Mouse (Mus musculus) monocyte, adult 2 months (primary cell): ENCODE data around the gene Smco4.

Experiments
- DNase-seq, 2 experiments: peaks; one replicate each; pipeline ENCODE4 v3.0.0; 2022; ENCODE audit warnings: low spot score in 2 of 2, low read depth in 1 of 2

Gene Smco4

DNA sequence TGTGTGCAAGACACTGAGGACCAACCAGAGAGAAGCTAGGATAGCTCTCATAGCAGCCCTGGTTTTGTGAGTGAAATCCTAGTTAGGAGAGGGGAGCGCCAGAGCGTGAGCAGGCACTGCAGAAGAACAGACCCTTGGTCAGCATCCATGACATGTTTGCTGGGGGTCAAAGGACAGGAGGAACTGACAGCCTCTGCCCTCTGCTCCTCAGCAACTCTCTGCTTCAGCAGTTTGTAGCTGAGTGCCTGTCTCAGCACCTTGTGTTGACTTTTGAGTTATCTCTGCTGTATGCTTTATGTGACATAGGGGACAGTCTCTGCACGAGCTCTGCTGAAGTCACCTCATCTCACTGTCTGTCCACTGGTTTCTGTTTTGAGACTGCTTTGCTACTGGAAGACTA is 13.6 kb downstream of the Smco4 start:
- no peak for DNase-seq

DNA sequence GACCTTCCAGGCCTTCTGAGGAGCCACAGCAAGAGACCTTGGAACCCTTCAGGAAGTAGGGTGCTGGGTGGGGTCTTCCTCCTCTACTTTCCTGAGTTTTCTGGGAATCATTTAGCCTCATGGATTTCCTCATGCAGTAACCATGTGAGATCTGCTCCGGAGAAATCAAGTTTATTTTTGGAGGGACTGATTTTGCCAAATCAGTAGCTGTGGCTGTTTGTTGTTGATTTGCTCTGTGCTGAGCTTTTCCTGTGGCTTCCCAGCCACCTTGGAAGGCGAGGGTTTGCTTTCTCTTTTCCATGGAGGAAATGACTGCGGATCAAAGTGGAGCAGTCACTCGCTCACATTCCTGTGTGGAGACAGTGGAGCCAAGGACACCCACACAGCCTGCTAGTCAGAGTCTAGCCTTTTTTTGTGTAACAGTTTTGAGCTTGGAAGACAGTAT is 14.2 kb downstream of the Smco4 start:
- DNase-seq = no peak

DNA sequence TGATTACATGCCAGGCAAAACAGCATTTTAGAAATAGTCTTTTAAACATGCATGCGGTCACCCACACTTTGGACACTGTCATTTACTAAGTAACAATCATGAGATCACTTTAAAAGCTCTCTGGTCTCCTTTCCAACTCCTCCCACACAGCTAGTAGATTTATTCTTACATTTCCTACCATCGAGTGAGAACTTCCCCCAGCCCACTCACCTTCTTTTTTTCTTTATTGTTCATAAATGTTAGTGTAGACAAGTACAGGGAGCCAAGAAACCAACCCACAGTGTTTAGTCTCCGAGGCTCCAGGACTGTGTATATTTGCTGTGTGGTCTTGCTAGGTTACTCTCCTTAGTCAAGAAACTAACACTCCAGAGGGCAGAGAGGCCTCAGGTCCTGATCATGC is 16.1 kb downstream of the Smco4 start:
- DNase-seq = no peak

DNA sequence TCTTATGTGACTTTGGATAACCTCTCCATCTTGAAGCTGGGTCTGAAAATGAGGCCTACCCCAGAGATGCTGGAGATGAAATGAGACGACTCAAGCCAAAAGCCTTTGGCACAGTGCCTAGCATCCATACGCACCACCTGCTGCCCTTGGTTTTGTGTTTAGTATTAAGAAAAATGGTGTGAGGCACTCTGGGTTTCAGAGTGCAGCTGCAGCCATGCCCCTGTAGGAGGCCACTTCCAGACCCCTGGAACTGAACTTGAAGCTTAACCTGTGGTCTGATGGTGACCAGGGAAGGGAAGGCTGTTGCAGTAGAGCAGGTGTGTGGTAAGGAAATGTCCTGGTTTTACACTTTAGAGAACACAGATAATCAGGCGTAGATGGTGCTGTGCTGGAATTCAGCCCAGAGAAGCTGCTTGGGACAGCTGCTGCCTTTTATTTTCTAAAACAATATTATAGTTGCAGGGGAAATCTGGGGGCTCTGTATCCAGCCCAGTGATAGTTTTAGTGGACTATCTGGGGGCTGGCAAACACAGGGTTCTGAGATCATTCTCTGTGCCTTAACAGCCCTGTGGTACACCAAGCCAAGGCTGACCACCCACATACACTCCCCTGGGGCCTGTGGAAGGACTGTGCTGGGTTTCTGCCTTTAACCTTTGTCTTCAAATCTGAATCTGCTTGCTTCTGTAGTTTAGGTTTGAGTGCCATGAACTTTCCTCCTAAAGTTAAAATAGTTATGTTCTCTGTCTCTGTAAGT is 17.5 kb downstream of the Smco4 start:
- no peak for DNase-seq

DNA sequence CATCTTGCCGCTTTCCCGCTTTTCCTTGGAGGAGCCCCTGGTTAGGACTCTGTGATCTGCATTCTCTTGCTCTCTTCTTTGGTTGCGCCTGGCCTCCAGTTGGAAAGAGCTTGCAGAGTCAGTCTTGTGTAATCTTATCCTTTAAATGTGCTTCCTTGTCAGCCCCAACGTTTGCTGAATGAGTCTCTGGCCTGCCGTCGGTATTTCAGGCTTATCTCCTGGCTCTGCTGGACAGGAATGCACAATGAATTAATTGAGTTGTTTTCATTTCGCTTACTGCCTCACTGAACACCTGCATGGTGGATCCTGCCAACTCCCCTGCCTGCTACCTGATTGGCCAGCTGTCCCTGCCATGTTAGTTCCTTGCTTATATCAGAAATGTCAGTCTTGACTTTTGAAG is 19.7 kb downstream of the Smco4 start:
- DNase-seq = no peak

DNA sequence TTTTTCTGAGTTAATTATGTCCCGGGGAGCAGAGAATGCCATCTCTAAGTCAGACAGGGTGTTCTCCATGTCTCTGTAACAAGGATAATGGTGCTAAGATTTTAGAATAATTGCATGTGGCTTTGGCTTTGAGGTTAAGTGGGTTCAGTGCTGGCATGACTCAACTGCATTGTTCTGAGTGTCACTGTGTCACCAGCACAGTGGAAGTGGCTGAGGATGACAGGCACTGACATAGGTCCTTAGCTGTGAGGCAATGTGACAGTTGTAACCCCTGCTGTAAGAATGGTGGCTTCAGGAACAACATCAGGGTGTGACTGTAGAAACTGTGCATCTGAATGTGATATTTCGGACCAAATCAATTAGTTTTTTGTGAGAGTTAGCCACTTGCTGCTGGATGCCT is 22.8 kb downstream of the Smco4 start:
- DNase-seq = no peak

DNA sequence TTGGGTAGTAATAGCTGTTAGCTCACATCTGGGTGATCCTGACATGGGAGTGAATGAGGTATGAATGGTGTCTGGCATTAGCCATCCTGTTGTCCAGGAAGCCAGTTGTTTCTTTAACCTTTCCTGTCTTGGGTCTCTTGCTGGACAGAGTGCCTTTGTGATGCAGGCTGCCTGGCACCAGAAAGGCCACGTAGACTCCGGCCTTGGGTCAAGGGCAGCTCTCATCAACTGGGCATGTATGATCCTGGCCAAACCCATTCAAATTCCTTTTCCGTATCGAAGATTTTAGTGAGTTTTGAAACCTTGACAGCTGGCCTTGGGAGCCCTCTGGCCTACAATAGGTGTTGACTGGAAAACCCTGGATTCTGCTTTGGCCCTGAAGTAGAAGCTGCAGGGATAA is 24.7 kb downstream of the Smco4 start:
- DNase-seq = no peak

DNA sequence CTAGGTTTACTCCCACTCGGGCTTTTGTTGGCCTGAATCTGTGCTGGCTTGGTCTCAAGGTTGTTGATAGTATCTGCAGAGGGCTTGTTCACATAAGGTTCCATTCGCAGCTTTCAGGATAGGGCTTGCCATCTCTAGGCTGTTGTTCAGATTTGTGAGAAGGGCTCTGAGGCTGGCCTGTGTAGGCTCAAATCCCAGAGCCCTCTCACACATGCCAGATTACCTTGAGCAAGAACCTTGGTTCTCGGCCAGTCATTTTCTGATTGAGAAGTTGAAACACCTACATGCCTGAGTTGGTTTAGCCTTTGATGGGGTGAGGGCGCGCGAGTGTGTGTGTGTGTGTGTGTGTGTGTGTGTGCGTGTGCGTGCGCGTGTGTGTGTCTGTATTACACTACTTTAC is 29.1 kb downstream of the Smco4 start:
- no peak for DNase-seq

DNA sequence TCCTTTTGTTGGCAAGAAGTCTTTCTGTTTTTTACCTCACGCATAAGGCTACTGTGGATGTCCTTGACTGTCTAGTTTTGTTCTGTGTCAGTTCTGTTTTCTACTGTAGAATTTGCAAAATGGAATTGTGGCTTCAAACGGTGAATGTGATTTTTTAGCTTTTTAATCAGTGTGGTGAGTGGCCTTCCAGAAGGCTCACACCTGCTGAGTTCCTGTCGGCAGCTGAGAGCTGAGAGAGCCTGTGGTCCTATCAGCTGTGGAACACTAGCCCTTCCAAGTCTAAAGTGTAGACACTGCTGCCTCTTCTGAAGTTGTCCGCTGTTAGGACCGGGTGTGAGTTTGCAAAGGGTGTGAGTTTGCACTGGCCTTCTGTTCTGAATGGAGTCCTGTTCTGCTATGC is 29.7 kb downstream of the Smco4 start:
- no peak for DNase-seq

DNA sequence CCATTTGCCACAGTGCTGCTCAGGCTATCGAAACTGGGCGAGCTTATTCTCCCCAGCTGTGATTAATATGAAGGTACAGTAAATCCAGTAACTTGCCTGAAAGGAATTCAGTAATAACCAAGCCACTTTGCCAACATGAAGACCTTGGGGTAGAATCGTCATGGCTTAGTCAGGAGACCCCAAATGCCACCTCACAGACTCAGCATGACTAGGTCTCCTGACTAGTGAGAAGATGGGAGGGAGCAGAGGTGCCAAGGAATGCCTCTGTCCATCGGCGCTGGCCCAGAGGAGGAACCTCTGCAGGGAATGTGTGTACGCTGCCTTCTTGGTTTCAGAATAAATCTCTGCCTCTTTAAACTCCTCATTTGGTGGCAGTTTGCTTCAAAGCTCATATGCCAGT is 30.4 kb downstream of the Smco4 start:
- DNase-seq = no peak

DNA sequence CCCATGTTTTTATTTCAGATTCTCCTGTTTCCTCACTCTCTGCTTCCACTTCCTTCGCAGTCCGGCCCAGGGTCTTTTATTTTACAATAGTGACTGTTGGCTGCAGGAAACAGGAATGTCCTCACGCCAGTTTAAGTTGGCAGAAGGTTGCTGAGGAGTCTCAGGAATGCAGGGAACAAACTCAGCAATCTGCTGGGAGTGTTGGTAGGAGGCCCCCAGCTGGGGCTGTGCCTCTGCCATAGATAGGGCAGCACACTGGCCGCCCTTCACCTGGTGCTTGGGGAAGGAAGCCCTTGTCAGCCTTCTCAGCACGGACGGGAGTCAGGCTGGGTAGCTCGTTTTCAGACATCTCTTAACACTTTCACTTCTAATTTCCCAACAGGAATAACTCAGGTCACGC is 32.0 kb downstream of the Smco4 start:
- no peak for DNase-seq

DNA sequence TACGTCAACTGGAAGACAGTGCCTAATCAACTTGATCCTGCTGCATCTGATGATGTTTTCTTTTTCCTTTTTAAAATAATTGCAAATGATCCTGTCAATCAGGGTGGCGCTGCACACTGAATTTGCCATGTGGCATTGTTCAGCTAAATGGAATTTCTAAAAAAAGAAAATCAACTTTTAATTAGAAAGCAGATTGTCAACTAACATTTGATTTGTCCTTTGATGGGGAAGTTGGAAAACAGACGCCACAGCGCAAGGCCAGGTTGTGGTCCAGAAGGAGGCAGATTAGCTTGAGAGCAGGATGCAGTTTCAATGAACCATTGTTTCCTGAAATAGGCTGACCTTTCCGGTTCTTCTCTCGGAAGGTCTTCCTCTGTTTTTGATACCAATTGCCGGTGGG is 33.3 kb downstream of the Smco4 start:
- no peak for DNase-seq

DNA sequence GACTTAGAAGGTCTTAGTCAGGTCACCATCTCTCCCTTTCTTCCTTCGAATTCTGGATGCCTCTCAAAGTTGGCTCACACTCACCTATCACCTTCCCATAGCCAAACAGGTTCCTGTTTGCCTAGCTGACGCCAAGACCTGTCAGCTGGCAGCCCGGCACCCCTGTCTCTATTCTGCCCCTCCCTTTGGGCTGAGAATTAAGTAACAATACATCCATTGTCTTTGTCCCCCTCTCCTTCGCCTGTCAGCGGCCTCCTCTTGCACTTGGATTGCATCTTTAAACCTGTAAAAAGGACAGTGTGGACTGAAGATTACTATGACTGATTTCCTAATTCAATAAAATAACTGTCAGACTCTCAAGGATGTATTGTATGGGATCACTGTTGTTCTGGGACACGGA is 34.6 kb downstream of the Smco4 start:
- no peak for DNase-seq

DNA sequence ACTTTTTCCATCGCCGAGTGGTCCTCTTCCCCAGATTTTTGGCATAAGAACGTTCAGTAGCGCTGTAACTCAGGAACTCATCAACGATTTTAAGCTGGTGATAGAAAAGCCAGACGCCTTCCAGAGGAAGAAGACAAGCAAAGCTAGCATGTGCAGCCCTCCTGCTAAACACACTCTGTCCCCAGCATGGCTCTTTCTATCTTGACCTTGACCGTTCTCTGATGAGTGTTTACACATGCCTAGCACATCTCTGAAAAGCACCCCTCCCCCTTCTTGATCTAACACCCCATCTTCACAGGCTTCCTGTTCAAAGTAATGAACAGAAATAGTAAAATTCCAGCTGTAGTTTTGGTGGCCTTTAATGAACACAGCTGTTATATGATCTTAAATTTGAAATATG is 35.1 kb downstream of the Smco4 start:
- no peak for DNase-seq

DNA sequence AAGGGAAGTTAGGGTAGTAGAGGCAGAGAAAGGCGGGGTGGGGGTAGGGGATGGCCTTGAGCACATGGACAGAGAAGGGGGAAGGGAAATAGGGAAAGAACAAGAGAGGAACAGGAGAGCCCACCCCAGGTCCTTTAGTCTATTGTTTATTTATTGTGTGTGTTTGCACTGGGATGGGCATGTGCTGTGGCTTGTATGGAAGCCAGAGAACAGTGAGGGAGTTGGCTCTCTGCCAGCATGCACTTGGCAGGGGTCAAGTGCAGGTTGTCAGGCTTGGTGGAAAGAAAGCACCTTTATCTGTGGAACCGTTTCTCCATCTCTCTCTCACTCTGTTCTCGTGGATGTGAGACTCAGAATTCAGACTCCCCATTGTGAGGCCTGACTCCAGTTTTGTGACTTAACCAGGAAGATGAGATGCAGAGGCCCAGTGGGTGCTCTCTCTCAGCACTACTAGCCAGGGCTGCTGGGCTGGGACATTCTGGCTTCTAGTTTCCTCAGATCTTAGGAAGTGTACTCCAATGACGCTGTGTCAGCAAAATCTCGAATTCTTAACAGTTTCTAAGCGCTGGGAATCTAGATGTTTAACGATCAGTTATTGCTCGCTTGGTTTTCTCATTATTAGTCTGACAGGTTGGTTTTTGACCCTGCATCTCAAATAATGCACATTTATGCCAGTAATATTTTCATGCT is 36.2 kb downstream of the Smco4 start:
- no peak for DNase-seq

DNA sequence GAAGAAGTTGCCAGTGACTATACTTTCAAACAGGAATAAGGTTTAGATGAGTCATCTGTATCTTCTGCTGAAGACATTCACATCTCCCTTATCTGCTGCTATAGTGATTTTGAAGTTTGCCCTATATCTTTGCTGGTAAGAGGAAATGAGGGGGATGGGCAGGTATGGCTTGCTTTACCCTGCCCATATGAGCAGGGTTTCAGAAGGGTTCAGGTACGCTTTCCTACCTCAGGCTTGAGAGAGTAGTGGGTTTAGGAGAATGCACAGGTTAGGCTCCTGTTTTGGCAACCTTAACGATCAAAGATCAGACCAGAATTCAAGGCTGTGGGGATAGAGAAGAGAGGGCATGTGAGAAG is 36.7 kb downstream of the Smco4 start:
- no peak for DNase-seq

DNA sequence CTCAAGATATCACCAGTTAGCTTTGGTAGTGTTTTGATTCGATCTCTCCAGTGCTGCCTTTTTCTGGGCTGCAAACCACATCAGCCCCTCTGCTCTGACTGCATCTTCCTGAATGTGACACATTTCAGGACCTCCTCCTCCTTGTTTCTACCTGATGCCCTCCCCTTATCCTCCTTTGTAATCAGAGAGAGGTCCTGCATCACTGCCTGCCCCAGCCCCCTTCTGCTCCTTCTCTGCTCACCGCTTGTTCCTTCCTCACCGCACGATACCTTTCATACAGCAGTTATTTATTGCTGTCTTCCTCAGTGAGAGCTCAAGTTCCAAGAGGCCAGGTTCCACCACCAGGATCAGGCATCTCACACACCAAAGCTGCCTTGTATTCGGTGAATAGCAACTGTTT is 38.0 kb downstream of the Smco4 start:
- no peak for DNase-seq

DNA sequence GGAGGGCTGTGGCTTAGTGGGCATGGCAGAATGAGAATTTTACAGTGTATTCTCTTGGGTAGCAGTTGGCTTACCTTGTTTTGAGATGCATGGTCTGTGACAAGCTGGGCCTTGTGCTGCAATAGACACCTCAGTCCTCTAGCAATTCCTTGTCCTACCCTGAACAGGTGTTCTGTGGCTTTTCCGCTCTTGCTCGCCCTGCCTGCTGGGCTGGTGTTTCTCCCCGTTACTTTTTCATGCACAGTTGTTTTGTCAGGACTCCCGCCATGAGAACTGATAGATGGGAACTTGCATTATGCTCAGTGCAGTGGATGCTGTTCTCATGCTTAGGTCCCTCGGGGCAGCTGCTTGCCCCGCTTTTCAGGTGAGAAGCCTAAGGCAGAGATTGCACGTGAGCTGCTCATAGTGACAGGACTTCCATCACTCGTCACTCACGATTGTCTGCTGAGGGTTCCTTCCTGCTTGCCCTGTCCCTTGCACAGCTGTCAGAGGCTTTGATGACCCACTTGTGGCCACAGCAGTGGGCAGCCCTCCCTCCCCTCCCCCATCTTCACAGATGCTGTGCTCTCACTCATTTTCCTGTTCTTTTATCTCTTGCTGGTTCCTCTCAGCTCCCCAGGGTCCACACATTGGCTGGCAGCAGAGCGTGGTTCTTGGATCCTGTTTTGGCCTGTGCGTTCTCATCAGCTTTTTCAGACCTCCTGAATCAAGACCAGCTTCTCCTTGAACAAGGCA is 40.3 kb downstream of the Smco4 start:
- DNase-seq = no peak

DNA sequence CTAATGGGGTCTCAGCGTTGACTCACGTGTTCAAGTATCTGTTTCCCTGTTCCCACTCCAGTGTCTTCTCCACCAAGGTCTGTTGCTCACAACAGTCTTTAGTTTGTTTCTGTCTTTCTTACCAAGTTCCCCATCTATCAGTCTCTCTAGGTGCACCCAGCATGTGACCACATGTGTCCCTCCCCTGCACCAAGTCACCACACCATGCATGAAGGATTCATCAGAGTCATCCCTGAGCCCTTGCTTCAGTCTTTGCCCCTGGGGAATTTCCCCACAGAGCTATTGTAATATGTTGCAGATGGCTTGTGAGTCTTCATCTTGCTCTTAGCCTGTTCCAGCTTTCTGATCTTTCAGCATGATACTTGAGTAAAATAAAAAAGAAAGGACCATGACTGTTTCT is 40.9 kb downstream of the Smco4 start:
- DNase-seq = no peak

DNA sequence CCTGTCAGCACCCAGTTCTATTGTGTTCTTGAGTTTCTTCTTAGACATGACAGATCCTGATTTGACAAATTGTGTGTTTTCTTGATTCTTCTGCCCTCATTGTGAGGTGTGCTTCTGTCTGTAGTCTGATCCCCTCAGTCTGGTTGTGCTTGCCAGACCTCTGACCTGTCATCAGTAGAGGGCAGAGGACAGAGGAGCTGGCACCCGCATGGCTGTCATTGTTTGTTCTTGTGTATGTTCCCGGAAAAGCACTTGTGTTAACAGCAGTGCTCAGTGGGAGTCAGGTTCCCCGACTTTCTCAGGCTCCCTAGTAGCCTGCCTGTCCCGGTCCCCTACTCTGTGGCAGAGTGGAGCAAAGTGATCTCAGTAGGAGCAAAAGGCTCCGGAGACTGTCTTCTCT is 42.2 kb downstream of the Smco4 start:
- no peak for DNase-seq

DNA sequence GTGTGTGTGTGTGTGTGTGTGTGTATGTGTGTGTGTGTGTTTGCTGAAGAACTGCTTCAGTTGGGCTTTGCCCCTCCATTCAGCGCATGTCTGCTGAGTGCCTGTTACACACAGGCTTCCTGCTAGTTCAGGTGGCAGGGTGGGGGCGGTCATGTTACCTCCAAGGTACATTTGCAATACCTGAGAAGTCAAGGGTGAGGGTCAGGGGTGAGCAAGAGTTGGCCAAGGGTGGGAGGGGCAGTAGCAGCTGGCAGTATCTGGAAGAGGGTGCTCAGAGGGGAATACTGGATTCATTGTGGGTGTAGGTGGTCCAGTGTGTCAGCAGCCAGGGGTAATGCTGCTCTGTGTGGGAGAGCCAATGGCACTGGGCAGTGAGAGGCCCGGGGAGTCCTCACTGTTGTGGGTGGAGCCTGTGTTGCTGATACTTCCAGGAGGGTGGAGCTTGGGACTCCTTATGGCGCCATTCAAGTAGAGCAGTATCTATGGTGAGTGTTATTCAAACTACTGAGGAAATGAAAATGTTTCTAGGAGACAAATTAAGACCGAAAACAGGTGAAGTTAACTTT is 43.7 kb downstream of the Smco4 start:
- DNase-seq = no peak

DNA sequence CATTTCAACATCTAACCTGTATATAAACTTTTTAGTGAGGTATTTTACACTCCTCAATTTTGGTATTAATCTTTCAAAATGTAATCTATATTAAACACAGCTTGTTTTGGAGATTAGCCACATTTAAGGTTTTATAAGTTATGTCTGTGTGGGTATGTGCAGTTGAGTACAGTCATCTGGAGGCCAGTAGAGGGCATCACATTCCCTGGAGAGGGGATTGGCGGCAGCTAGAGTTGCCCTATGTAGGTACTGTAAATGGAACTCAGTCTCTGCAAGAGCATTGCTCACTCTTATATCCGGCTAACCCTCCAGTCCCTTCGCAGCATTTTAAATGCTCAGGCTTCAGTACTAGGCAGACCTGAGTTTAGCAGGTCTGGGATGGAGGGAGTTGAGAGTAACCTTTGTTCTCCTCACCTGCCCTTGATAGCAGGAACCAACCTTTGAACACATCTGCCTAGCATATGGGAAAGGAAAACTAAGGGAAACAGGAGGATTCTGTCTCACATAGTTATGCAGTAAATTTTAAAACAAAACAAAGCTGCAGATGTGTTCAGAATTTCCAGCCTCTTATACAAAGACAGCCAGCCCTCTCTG is 44.3 kb downstream of the Smco4 start:
- DNase-seq = no peak
